Mouse (Mus musculus): ENCODE results near the gene Nucb1. TPM values are rescaled to one million over a fixed set of nuclear protein-coding genes. Genes with fewer than 3 reads are reported as not detected.

Nucb1 gene
- total RNA-seq, 2 experiments from 2014 or later: 100 to 285 TPM

DNA sequence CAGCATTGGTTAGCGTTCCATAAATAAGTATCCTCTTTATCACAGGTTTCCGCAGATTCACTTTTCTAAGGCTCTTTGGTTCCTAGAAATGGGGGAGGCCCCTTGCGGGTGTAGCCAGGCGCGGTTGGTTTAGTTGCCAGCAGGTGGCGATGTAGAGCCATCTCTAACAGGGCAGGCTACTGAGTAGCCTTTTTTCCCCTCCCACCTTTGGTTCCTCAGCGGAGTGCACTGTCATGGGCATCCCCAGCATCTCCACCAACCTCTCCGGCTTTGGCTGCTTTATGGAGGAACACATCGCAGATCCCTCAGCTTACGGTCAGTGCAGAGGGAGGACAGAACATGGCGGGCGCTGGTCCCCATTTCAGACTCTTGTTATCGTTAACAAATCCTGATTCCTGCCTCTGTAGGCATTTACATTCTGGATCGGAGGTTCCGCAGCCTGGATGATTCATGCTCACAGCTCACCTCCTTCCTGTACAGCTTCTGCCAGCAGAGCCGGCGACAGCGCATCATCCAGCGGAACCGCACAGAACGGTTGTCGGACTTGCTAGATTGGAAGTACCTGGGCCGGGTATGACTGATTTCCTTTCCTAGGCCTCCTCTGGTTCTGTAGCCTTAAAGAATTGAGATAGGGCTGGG lies 58.7 kb downstream of the Nucb1 start:
- peak; percentile 77 for ATAC-seq (replicated peaks; ENCODE audit: low FRiP score, low TSS enrichment, poor library complexity, severe bottlenecking)

DNA sequence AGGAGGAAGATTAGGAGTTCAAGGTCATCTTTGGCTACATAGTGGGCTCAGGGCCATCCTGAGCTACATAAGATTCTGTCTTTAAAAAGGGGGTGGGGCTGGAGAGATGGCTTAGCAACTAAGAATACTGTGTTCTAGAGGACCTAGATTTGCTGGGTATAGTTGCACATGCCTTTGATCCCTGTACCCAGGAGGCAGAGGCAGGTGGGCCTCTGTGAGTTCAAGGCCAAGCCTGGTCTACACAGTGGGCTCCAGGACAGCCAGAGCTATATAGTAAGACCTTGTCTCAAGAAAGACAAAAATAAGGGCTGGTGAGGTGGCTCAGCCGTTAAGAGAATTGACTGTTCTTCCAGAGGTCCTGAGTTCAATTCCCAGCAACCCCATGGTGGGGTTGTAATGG lies 60.2 kb downstream of the Nucb1 start:
- ATAC-seq (replicated peaks; ENCODE audit: low FRiP score, low TSS enrichment, poor library complexity, severe bottlenecking): no peak

DNA sequence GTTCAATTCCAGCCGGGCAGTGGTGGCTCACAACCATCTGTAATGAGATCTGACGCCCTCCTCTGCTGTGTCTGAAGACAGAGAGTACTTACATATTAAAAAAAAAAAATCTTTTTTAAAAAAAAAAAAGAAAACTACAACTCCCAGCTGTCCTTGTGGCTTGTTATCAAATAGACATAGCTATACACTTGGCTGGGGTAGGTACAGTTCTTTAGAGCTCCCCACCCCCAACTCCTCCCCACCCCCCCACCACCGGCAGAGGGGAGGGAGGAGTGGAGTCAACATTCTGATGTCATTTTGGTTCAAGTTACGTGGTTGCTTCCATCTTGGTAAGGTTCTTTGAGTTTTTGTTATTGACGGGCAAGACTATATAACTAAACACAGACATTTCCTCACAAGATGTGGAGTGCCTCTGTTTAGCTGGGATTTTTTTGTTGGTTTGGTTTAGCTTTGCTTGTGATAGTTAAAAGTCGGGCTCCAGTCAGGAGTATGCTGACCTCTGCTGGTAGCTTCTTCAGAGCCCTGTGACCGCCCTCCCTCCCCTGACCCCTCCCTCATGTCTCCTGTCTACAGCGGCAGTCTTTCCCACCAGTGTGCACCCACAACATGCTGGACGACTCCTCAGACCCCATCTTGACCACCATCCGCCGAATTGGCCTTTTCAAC lies 62.7 kb downstream of the Nucb1 start:
- peak; percentile 57 for ATAC-seq (replicated peaks; ENCODE audit: low FRiP score, low TSS enrichment, poor library complexity, severe bottlenecking)

DNA sequence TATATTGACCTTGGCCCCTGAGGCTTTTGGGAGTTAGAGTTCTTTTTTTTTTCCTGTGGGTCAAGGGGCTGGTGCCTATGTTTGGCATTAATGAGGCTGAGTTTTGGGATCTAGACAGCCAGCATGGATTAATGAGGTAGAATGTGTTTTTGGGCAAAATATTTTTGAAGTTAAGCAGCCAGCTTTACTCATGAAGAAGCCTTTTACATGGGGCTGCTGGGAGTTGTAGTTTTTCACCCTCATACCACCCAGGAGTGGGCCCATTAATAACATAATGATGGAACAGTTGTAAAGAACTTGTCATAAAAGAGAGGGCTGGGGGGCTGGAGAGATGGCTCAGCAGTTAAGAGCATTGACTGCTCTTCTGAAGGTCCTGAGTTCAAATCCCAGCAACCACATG lies 63.6 kb downstream of the Nucb1 start:
- no peak for ATAC-seq (replicated peaks; ENCODE audit: low FRiP score, low TSS enrichment, poor library complexity, severe bottlenecking)

DNA sequence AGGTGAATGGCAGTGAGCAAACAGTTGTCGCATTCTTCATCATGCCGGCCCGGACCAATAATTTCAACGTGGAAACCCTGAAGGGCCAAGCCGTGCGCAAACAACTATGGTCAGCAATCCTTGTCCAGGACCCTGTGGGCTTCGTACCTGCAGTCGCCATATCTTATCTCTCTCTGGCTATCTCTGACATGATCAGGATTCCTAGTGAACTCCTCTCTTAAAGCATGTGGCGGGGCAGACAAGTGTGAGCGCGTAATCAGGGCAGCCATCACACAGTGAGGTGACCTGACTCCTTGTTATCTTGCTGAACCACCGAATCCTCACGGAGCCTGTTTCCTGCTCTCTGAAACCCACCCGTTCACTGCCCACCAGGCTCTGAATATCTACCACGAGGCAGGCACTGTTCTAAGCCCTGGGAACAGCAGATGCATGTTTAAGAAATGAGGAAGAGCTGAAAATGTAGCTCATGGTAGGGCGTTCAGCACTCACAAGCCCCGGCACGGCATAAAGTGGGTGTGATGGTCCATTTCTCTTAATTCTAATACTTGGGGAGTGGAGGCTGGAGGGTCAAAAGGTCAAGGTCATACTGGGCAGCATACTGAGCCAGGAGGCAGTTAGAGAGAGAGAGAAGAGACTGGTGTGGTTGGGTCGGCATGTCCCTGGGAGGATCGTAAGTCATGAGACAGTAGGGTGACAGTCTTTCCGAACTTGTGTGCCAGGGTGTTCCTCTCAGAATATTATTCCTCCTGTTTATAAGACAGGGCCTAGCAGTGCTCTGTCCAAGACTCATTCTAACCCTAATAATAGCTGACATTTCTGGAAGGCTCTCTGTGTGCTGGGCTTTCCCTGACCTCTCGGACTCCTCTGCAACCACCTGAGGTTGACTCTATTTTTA lies 66.4 kb downstream of the Nucb1 start:
- ATAC-seq (replicated peaks; ENCODE audit: low FRiP score, low TSS enrichment, poor library complexity, severe bottlenecking): 0 out of 2 replicates have a peak, but pooled peaks have one; percentile 13

Other genes with a start within 250 kb of the Nucb1 start
Only the 30 nearest of the 34 such genes appear.
- gene Trpm4, start 176.6 kb downstream of the Nucb1 start, total RNA-seq (2014; fragmentation: Nextera tagmentation): 0.22 and 0.54 TPM in 2 replicates
- 0.11 TPM in 1 of 2 replicates, not detected in the other for gene Trpm4, start 176.6 kb downstream of the Nucb1 start, total RNA-seq (2017)
- not detected in 2 replicates for gene Hrc, start 175.1 kb downstream of the Nucb1 start, total RNA-seq (2014; fragmentation: Nextera tagmentation)
- gene Hrc, start 175.1 kb downstream of the Nucb1 start, total RNA-seq (2017): not detected in 2 replicates
- gene Ppfia3, start 143.4 kb downstream of the Nucb1 start, total RNA-seq (2014; fragmentation: Nextera tagmentation): 0.42 TPM in 1 of 2 replicates, not detected in the other
- 0.80 TPM in 1 of 2 replicates, not detected in the other for gene Ppfia3, start 143.4 kb downstream of the Nucb1 start, total RNA-seq (2017)
- 2.4 and 2.6 TPM in 2 replicates for gene Lin7b, start 139.8 kb downstream of the Nucb1 start, total RNA-seq (2014; fragmentation: Nextera tagmentation)
- gene Lin7b, start 139.8 kb downstream of the Nucb1 start, total RNA-seq (2017): not detected in 2 replicates
- gene Snrnp70, start 114.7 kb downstream of the Nucb1 start, total RNA-seq (2014; fragmentation: Nextera tagmentation): 350 and 415 TPM in 2 replicates
- 478 and 585 TPM in 2 replicates for gene Snrnp70, start 114.7 kb downstream of the Nucb1 start, total RNA-seq (2017)
- not detected in 2 replicates for gene Kcna7, start 104.8 kb downstream of the Nucb1 start, total RNA-seq (2014; fragmentation: Nextera tagmentation)
- gene Kcna7, start 104.8 kb downstream of the Nucb1 start, total RNA-seq (2017): not detected in 2 replicates
- gene Ntf5, start 96.7 kb downstream of the Nucb1 start, total RNA-seq (2014; fragmentation: Nextera tagmentation): not detected in 2 replicates
- gene Ntf5, start 96.7 kb downstream of the Nucb1 start, total RNA-seq (2017): not detected in 2 replicates
- gene Lhb, start 89.6 kb downstream of the Nucb1 start, total RNA-seq (2014; fragmentation: Nextera tagmentation): not detected in 2 replicates
- gene Lhb, start 89.6 kb downstream of the Nucb1 start, total RNA-seq (2017): not detected in 2 replicates
- 5.9 and 6.2 TPM in 2 replicates for gene Gys1, start 75.6 kb downstream of the Nucb1 start, total RNA-seq (2014; fragmentation: Nextera tagmentation)
- gene Gys1, start 75.6 kb downstream of the Nucb1 start, total RNA-seq (2017): 3.4 and 4.6 TPM in 2 replicates
- 171 and 179 TPM in 2 replicates for gene Ruvbl2, start 72.3 kb downstream of the Nucb1 start, total RNA-seq (2014; fragmentation: Nextera tagmentation)
- 185 and 236 TPM in 2 replicates for gene Ruvbl2, start 72.3 kb downstream of the Nucb1 start, total RNA-seq (2017)
- gene Ftl1, start 50.5 kb downstream of the Nucb1 start, total RNA-seq (2014; fragmentation: Nextera tagmentation): 1,148 and 1,512 TPM in 2 replicates
- 490 and 578 TPM in 2 replicates for gene Ftl1, start 50.5 kb downstream of the Nucb1 start, total RNA-seq (2017)
- 60.7 and 75.9 TPM in 2 replicates for gene Bax, start 43.5 kb downstream of the Nucb1 start, total RNA-seq (2014; fragmentation: Nextera tagmentation)
- 38.8 and 40.8 TPM in 2 replicates for gene Bax, start 43.5 kb downstream of the Nucb1 start, total RNA-seq (2017)
- 0.42 TPM in 1 of 2 replicates, not detected in the other for gene Tulp2, start 28.5 kb downstream of the Nucb1 start, total RNA-seq (2014; fragmentation: Nextera tagmentation)
- gene Tulp2, start 28.5 kb downstream of the Nucb1 start, total RNA-seq (2017): 0.19 TPM in 1 of 2 replicates, not detected in the other
- gene Gm45808, start 23.6 kb downstream of the Nucb1 start, total RNA-seq (2014; fragmentation: Nextera tagmentation): not detected in 2 replicates
- gene Gm45808, start 23.6 kb downstream of the Nucb1 start, total RNA-seq (2017): not detected in 2 replicates
- 1.9 and 2.5 TPM in 2 replicates for gene Dhdh, start 21.6 kb downstream of the Nucb1 start, total RNA-seq (2014; fragmentation: Nextera tagmentation)
- gene Dhdh, start 21.6 kb downstream of the Nucb1 start, total RNA-seq (2017): 1.8 and 3.5 TPM in 2 replicates
- gene Ppp1r15a, start 15.9 kb upstream of the Nucb1 start, total RNA-seq (2014; fragmentation: Nextera tagmentation): 35.5 and 79.3 TPM in 2 replicates
- gene Ppp1r15a, start 15.9 kb upstream of the Nucb1 start, total RNA-seq (2017): 161 and 186 TPM in 2 replicates
- gene Plekha4, start 15.9 kb upstream of the Nucb1 start, total RNA-seq (2014; fragmentation: Nextera tagmentation): 0.27 TPM in 1 of 2 replicates, not detected in the other
- gene Plekha4, start 15.9 kb upstream of the Nucb1 start, total RNA-seq (2017): not detected in 2 replicates
- gene Hsd17b14, start 44.5 kb upstream of the Nucb1 start, total RNA-seq (2014; fragmentation: Nextera tagmentation): not detected in 2 replicates
- not detected in 2 replicates for gene Hsd17b14, start 44.5 kb upstream of the Nucb1 start, total RNA-seq (2017)
- gene Bcat2, start 59.7 kb upstream of the Nucb1 start, total RNA-seq (2014; fragmentation: Nextera tagmentation): 81.0 and 92.5 TPM in 2 replicates
- 23.3 and 50.0 TPM in 2 replicates for gene Bcat2, start 59.7 kb upstream of the Nucb1 start, total RNA-seq (2017)
- gene Fgf21, start 105.1 kb upstream of the Nucb1 start, total RNA-seq (2014; fragmentation: Nextera tagmentation): not detected in 2 replicates
- not detected in 2 replicates for gene Fgf21, start 105.1 kb upstream of the Nucb1 start, total RNA-seq (2017)
- not detected in 2 replicates for gene Fut1, start 106.9 kb upstream of the Nucb1 start, total RNA-seq (2014; fragmentation: Nextera tagmentation)
- gene Fut1, start 106.9 kb upstream of the Nucb1 start, total RNA-seq (2017): not detected in 2 replicates
- gene Izumo1, start 111.4 kb upstream of the Nucb1 start, total RNA-seq (2014; fragmentation: Nextera tagmentation): not detected in 2 replicates
- gene Izumo1, start 111.4 kb upstream of the Nucb1 start, total RNA-seq (2017): not detected in 2 replicates
- gene Rasip1, start 117.1 kb upstream of the Nucb1 start, total RNA-seq (2014; fragmentation: Nextera tagmentation): not detected in 2 replicates
- gene Rasip1, start 117.1 kb upstream of the Nucb1 start, total RNA-seq (2017): not detected in 2 replicates
- not detected in 2 replicates for gene Mamstr, start 129.6 kb upstream of the Nucb1 start, total RNA-seq (2014; fragmentation: Nextera tagmentation)
- not detected in 2 replicates for gene Mamstr, start 129.6 kb upstream of the Nucb1 start, total RNA-seq (2017)
- not detected in 2 replicates for gene Fut2, start 156.0 kb upstream of the Nucb1 start, total RNA-seq (2014; fragmentation: Nextera tagmentation)
- gene Fut2, start 156.0 kb upstream of the Nucb1 start, total RNA-seq (2017): not detected in 2 replicates
- gene Ntn5, start 173.6 kb upstream of the Nucb1 start, total RNA-seq (2014; fragmentation: Nextera tagmentation): not detected in 2 replicates
- gene Ntn5, start 173.6 kb upstream of the Nucb1 start, total RNA-seq (2017): not detected in 2 replicates
- not detected in 2 replicates for gene Sec1, start 184.0 kb upstream of the Nucb1 start, total RNA-seq (2014; fragmentation: Nextera tagmentation)
- not detected in 2 replicates for gene Sec1, start 184.0 kb upstream of the Nucb1 start, total RNA-seq (2017)
- not detected in 2 replicates for gene Car11, start 189.4 kb upstream of the Nucb1 start, total RNA-seq (2014; fragmentation: Nextera tagmentation)
- not detected in 2 replicates for gene Car11, start 189.4 kb upstream of the Nucb1 start, total RNA-seq (2017)
- gene Dbp, start 194.7 kb upstream of the Nucb1 start, total RNA-seq (2014; fragmentation: Nextera tagmentation): 7.1 and 9.1 TPM in 2 replicates
- 5.6 and 6.2 TPM in 2 replicates for gene Dbp, start 194.7 kb upstream of the Nucb1 start, total RNA-seq (2017)
- gene Rpl18, start 205.1 kb upstream of the Nucb1 start, total RNA-seq (2014; fragmentation: Nextera tagmentation): 2,679 and 3,223 TPM in 2 replicates
- 1,594 and 2,062 TPM in 2 replicates for gene Rpl18, start 205.1 kb upstream of the Nucb1 start, total RNA-seq (2017)